Mouse (Mus musculus) myocyte (in vitro differentiated cells): ENCODE data around the gene Iqgap2. TPM values are rescaled to one million over a fixed set of nuclear protein-coding genes. Genes with fewer than 3 reads are reported as not detected.

Experiments used
- H3K27me3 ChIP-seq: one replicate; pipeline ENCODE4 v1.6.1; 2011; ENCODE audit not compliant: control insufficient read depth, insufficient read depth, insufficient read length
- H3K36me3 ChIP-seq: one replicate; pipeline ENCODE4 v1.6.1; 2011; ENCODE audit not compliant: control insufficient read depth, insufficient read depth
- H3K4me2 ChIP-seq: one replicate; pipeline ENCODE4 v1.6.1; 2011; ENCODE audit warnings: low read depth, control low read depth
- H3K4me3 ChIP-seq: one replicate; pipeline ENCODE4 v1.5.1; 2011; ENCODE audit warnings: mild to moderate bottlenecking, control low read depth, moderate library complexity
- H3K79me2 ChIP-seq: one replicate; pipeline ENCODE4 v1.6.1; 2011; ENCODE audit not compliant: control insufficient read depth, insufficient read depth
- H3ac ChIP-seq: one replicate; pipeline ENCODE4 v1.6.1; 2011; ENCODE audit not compliant: control insufficient read depth, insufficient read length
- CEBPB ChIP-seq: IDR thresholded peaks from 2 replicates; pipeline ENCODE4 v1.6.1; 2011; ENCODE audit warnings: mild to moderate bottlenecking, moderate library complexity; ENCODE audit not compliant: poor library complexity, insufficient read depth, severe bottlenecking
- E2F4 ChIP-seq: IDR thresholded peaks from one replicate; pipeline ENCODE4 v1.6.1; 2011; ENCODE audit warnings: mild to moderate bottlenecking, control low read depth, moderate library complexity; ENCODE audit not compliant: insufficient read depth
- MAX ChIP-seq: IDR thresholded peaks from one replicate; pipeline ENCODE4 v1.6.1; 2011; ENCODE audit warnings: low read depth, mild to moderate bottlenecking, control low read depth
- MYOD1 ChIP-seq, 3 experiments: IDR thresholded peaks; one replicate each; pipeline ENCODE4 v1.6.1; 2011; ENCODE audit warnings: control low read depth in 2 of 3, low read depth in 2 of 3, mild to moderate bottlenecking in 2 of 3, moderate library complexity in 1 of 3; ENCODE audit not compliant: insufficient read length in 2 of 3, control insufficient read depth in 1 of 3
- POLR2A ChIP-seq: IDR thresholded peaks from one replicate; pipeline ENCODE4 v1.6.1; 2011; ENCODE audit warnings: low read depth, mild to moderate bottlenecking, control low read depth, moderate library complexity; ENCODE audit not compliant: insufficient read length
- POLR2AphosphoS2 ChIP-seq: IDR thresholded peaks from one replicate; pipeline ENCODE4 v1.6.1; 2011; ENCODE audit warnings: low read depth, control low read depth; ENCODE audit not compliant: insufficient read length
- REST ChIP-seq: IDR thresholded peaks from one replicate; pipeline ENCODE4 v1.6.1; 2011; ENCODE audit warnings: mild to moderate bottlenecking, control low read depth, moderate library complexity; ENCODE audit not compliant: insufficient read depth, insufficient read length
- SRF ChIP-seq: IDR thresholded peaks from one replicate; pipeline ENCODE4 v1.6.1; 2011; ENCODE audit warnings: low read depth; ENCODE audit not compliant: control insufficient read depth, insufficient read length
- TCF12 ChIP-seq: IDR thresholded peaks from one replicate; pipeline ENCODE4 v1.6.1; 2011; ENCODE audit warnings: mild to moderate bottlenecking, control low read depth; ENCODE audit not compliant: poor library complexity, insufficient read depth, severe bottlenecking
- TCF3 ChIP-seq: IDR thresholded peaks from one replicate; pipeline ENCODE4 v1.6.1; 2011; ENCODE audit warnings: low read depth, control low read depth; ENCODE audit not compliant: insufficient read length
- USF1 ChIP-seq: IDR thresholded peaks from one replicate; pipeline ENCODE4 v1.6.1; 2011; ENCODE audit warnings: low read depth, mild to moderate bottlenecking, control low read depth, moderate library complexity
- polyA plus RNA-seq: library from polyadenylated mRNA; unstranded; fragments of >200 nt; fragmentation: generic; extraction: Trizol; gene quantifications from one replicate; pipeline ENCODE4 v1.2.1, GENCODE M21; 2012; ENCODE audit warnings: missing spikeins

Iqgap2 gene
- polyA plus RNA-seq, 1 experiment = 0.02 TPM

DNA sequence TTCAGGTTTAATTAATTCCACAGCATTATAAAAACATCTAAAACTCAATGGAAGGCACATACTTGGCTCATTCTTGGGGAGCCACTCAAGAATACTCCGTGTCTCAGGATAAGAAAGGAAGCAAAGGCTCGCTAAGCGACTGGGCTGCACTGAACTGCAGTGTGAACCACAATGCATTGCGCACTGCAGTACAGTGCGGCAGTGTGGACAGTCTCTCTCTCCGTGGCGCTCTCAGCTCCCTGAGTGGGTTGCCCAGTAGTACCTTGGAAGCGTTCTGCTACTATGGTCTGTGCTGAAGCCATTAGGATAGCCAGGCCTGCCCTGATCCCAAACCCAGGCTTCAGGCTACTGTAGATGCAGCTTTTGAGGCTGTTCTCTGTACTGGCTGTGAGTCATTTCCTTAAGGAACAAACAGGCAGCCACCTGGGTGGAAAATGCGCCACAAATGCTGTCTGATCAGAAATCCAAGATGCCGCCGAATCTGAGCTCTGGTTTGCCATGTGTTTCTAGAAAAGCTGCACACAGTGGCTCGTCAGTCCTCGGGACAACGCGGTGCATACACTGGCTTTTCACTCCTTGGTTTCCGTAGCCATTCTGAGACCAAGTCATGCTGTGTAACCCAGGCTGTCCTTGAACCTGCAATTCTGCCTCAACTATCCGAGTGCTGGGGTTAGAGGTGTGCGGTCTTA, 293.3 kb downstream of the Iqgap2 start:
- TF ChIP-seq SRF (no peak), CEBPB (no peak), E2F4 (no peak)
- no peak overlapping the region for H3ac ChIP-seq

DNA sequence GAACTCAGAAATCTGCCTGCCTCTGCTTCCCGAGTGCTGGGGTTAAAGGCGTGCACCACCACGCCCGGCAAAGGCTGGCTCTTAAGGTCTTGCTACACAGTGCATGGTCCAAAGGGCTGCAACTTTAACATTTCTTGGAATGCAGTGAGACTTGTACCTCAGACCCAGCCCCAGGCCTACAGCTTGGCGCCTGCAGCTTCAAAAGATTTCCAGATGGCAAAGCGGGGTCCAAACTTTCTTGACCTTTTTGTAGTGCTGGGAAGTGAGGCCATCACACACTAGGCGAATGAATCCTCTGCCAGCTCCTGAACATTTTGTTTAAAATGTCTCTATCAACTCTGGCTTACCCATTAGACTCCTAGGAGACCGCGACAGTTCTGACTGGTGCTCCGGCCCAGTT, 294.1 kb downstream of the Iqgap2 start:
- peaks cover 4% of the 10 kb centered on the region for H3K79me2 ChIP-seq

More for the DNA sequence above, 293.3 kb downstream of the Iqgap2 start:
- no peak overlapping the region for H3K4me3 ChIP-seq
- H3K4me2 ChIP-seq = no peak overlapping the region
- peaks cover 7% of the 10 kb centered on the region for H3K79me2 ChIP-seq
- peaks cover 12% of the 10 kb centered on the region for H3K36me3 ChIP-seq
- no peaks in the 10 kb centered on the region for H3K27me3 ChIP-seq

DNA sequence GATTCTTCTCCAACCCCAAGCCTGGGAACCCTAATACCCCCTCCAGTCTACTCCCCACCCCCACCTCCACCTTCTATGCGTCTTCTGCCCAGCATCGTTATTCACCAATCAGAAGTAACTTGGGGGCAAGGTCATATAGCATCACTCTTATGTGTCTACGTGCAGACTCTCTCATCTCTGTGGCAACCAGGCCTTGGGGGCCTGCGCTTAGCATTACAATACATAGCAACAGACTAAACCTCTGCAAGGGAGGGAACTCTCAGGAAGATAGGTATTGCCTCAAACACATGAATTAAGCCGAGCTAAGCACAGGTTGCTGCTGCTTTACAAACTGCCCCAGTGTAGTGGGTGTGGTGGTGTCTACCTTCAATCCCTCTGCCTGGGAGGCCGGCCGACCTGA, 295.0 kb downstream of the Iqgap2 start:
- Histone ChIP-seq H3ac (no peak overlapping the region), H3K36me3 (no peaks in the 10 kb centered on the region), H3K4me3 (no peak overlapping the region), H3K27me3 (no peaks in the 10 kb centered on the region), H3K4me2 (no peak overlapping the region), H3K79me2 (no peaks in the 10 kb centered on the region)
- TF ChIP-seq E2F4 = no peak

More for the DNA sequence above, 294.1 kb downstream of the Iqgap2 start:
- no peak overlapping the region for H3ac ChIP-seq
- H3K4me2 ChIP-seq = no peak overlapping the region
- H3K4me3 ChIP-seq = no peak overlapping the region
- H3K36me3 ChIP-seq = peaks cover 4% of the 10 kb centered on the region
- no peaks in the 10 kb centered on the region for H3K27me3 ChIP-seq
- TF ChIP-seq CEBPB (no peak), SRF (no peak), TCF12 (no peak)

DNA sequence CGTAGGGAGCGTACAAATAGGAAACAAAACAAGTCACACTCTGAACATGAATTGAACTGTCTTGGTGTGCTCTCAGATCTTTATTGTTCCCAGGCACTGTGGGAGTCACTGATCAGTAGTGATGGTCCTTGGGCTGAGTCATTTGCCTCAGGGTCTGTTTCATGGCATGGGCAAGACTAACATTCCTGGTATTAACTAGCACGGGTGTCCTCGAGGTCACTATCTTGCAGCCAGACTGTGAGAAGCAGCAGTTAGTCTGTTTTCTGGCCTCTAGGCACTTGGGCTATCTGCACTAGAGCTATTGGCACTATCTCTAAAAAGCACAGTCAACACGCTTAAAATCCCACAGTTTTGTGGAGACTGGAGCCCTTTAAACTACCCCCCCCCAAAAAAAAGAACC, 295.8 kb downstream of the Iqgap2 start:
- Histone ChIP-seq H3K79me2 (no peaks in the 10 kb centered on the region), H3K36me3 (no peaks in the 10 kb centered on the region), H3K4me3 (no peak overlapping the region), H3K4me2 (no peak overlapping the region), H3ac (no peak overlapping the region), H3K27me3 (no peaks in the 10 kb centered on the region)
- TF ChIP-seq MAX (no peak), POLR2AphosphoS2 (no peak), E2F4 (no peak), REST (no peak)

DNA sequence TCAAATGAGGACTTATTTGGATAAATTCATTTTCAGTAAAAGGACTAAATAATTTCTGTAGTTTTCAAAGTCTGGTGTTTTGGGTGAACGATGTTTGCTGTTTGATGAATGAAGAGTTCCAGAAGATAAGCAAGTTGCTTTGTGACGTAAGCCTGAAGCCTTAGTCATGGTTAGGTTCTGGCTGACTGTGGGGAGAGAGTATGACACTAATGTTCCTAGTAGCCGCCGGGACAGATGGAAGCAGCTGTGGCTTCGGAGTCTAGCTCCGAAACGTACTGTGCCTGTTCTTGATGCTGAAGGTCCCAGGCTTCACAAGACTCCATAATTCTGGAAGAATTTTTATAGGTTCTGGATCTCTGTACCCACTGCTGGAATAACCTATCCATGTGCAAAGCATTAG, 296.3 kb downstream of the Iqgap2 start:
- H3K79me2 ChIP-seq = no peaks in the 10 kb centered on the region
- H3K4me2 ChIP-seq = no peak overlapping the region
- H3K4me3 ChIP-seq = no peak overlapping the region
- no peaks in the 10 kb centered on the region for H3K36me3 ChIP-seq
- TF ChIP-seq TCF12 (no peak), MYOD1 (IDR thresholded peaks at IDR 0.05; ENCODE audit: control insufficient read depth in 1 of 3, insufficient read length in 2 of 3, low read depth in 2 of 3) (peak in 2 of 3 experiments; percentile 53 to 68)
- H3ac ChIP-seq = no peak overlapping the region
- H3K27me3 ChIP-seq = no peaks in the 10 kb centered on the region

DNA sequence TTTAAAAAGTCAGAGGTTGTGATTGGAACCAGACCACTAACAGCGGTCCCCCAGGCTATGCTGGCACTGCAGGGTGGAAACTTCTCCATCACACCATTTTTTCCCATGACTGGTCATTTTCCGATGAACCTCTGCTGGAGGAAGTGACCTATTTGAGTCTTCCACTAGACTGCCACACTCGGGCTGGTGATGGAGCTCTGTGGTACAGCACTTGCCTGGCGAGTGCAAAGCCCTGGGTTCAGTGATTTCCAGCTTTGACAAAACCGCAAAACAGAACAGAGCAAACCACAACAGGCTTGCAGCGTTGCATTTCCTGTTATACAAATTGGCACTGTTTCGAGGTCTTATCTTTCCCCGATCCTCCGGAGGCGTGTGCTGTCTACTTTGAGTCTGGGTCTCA, 298.9 kb downstream of the Iqgap2 start:
- Histone ChIP-seq H3K36me3 (no peaks in the 10 kb centered on the region), H3K4me2 (no peak overlapping the region), H3K4me3 (no peak overlapping the region), H3K27me3 (no peaks in the 10 kb centered on the region), H3K79me2 (no peaks in the 10 kb centered on the region), H3ac (no peak overlapping the region)
- no peak for TF ChIP-seq MYOD1 (IDR thresholded peaks at IDR 0.05; ENCODE audit: control insufficient read depth in 1 of 3, insufficient read length in 2 of 3, low read depth in 2 of 3)
- TF ChIP-seq USF1 = no peak
- TF ChIP-seq POLR2A = no peak
- no peak for TF ChIP-seq TCF3

DNA sequence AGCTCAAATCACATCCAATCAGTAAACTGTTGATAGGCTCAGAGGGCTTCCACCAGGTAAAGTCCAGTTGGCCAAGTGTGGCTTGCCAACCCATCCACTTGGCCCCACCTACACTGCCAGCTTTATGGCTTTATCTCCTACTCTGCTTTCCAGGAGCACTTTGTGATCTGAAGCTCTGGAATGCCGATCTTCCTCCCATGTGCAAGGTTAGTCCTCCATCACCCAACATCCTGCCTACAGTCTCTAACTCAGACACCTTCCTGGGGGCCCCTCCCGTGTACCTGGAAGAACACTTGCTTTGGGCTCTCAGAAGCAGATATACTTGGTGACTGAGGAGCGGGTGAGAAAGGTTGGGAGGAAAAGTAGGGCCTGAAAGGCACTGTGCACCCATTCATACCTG, 300.1 kb downstream of the Iqgap2 start:
- H3ac ChIP-seq = no peak overlapping the region
- no peaks in the 10 kb centered on the region for H3K79me2 ChIP-seq
- no peak overlapping the region for H3K4me2 ChIP-seq
- H3K27me3 ChIP-seq = no peaks in the 10 kb centered on the region
- TF ChIP-seq TCF3 (no peak), CEBPB (no peak), TCF12 (no peak)
- no peak overlapping the region for H3K4me3 ChIP-seq
- H3K36me3 ChIP-seq = no peaks in the 10 kb centered on the region
